Mouse (Mus musculus): ENCODE data around the gene Slc7a5. TPM values are rescaled to one million over a fixed set of nuclear protein-coding genes. Genes with fewer than 3 reads are reported as not detected.

The Slc7a5 gene
- polyA plus RNA-seq, 1 experiment from 2014 or later: 13.4 TPM

DNA sequence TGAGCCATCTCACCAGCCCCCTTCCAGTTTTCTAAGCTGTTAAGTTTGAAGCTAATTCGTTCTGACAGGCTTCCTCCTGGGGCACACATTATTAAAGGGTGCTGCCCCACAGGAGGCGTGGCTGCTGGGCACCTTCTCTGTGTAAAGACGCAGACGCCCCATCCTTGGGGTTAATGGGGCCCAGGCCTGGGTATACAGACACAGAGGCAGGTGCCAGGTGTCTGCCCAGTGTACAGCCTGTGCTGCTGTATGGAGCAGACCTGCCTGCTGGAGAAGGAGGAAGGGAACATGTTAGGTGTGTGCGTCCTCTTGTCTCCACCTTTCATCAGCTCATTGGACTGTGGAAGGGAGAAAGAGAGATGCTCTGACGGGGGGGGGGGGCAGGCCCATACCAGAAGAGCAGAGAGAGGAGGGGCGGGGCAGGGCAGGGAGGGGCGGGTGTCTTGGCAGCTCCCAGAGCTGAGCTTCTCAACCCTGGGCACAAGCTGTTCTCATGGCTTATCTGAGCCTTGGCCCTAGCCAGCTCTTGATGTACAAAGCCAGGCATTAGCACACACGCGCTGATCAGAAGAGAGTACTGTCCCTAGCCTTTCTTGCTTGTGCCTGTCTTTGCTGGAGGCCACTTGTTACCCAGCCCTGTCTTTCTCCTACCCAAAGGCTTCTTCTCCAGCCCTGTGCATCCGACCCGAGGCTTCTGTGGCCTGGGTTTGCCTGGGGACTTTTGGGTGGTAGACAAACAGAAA is 45.5 kb downstream of the Slc7a5 start:
- Histone ChIP-seq H3K36me3 (no peaks in the 10 kb centered on the region), H3K9ac (replicated peaks) (no peak overlapping the region), H3K4me2 (no peak overlapping the region), H3K4me3 (replicated peaks) (no peak overlapping the region), H3K27ac (no peak overlapping the region), H3K9me3 (no peaks in the 10 kb centered on the region), H3K27me3 (peaks cover 5% of the 10 kb centered on the region; the same call in 1 of the 2 replicates), H3K4me1 (replicated peaks) (peaks cover 15% of the 10 kb centered on the region; the same call in 1 of the 2 replicates)
- ATAC-seq (ENCODE audit: insufficient number of reproducible peaks, insufficient read depth, low FRiP score, low TSS enrichment, low read depth): no peak
- 55% methylated on average over 10 of the region's 12 CpGs for WGBS

DNA sequence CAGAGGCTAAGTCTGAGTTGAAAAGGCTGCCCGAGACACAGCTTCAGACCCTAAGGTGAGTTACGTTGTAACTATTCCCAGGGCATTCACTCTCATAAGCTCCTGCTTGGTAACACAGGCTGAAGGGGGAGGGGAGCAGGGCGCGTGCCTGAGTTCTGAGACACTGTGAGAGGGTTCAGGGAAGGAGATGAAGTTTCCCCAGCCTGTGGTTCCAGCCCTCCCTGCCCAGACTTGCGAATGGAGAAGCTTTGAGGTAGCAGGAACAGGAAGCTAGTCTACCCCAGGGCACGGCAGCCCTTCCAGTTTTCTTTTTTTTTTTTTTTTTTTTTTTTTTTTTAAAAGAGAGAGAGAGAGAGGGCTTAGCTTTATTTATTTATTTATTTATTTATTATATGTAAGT is 46.2 kb downstream of the Slc7a5 start:
- no peak overlapping the region for H3K4me3 ChIP-seq (replicated peaks)
- no peak for ATAC-seq (ENCODE audit: insufficient number of reproducible peaks, insufficient read depth, low FRiP score, low TSS enrichment, low read depth)
- H3K27me3 ChIP-seq: peaks cover 5% of the 10 kb centered on the region; the same call in 1 of the 2 replicates
- H3K4me2 ChIP-seq: no peak overlapping the region
- H3K36me3 ChIP-seq: no peaks in the 10 kb centered on the region
- H3K27ac ChIP-seq: no peak overlapping the region
- WGBS: 47% methylated on average over 6 of the region's 6 CpGs
- no peaks in the 10 kb centered on the region for H3K9me3 ChIP-seq
- peaks cover 11% of the 10 kb centered on the region; the same call in 1 of the 2 replicates for H3K4me1 ChIP-seq (replicated peaks)
- no peak overlapping the region for H3K9ac ChIP-seq (replicated peaks)

DNA sequence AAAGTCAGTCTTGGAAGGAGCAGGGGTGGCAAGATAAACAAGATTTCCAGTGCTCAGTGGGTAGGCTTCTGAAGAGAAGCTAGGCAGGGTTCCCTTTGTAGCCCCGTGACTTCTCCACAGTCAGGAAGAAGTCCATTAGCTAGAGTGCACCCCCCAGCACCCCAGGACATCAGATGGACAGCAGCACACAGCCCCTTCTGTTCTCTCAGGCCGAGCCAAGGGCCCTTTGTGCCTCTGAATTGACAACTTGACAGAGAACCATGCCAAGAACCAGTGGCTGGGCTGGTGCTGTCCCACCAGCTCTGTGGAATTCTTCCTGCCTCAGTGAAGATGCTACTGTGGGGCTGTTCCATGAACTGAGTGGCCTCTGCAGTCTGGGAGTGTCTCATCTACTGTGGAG is 49.7 kb downstream of the Slc7a5 start:
- no peaks in the 10 kb centered on the region for H3K36me3 ChIP-seq
- no peak overlapping the region for H3K4me2 ChIP-seq
- H3K9ac ChIP-seq (replicated peaks): no peak overlapping the region
- peaks cover 5% of the 10 kb centered on the region; the same call in 1 of the 2 replicates for H3K27me3 ChIP-seq
- ATAC-seq (ENCODE audit: insufficient number of reproducible peaks, insufficient read depth, low FRiP score, low TSS enrichment, low read depth): no peak
- no peak overlapping the region for H3K27ac ChIP-seq
- no peaks in the 10 kb centered on the region for H3K4me1 ChIP-seq (replicated peaks)
- no peak overlapping the region for H3K4me3 ChIP-seq (replicated peaks)
- no peaks in the 10 kb centered on the region for H3K9me3 ChIP-seq
- 51% methylated on average over 2 of the region's 2 CpGs for WGBS

DNA sequence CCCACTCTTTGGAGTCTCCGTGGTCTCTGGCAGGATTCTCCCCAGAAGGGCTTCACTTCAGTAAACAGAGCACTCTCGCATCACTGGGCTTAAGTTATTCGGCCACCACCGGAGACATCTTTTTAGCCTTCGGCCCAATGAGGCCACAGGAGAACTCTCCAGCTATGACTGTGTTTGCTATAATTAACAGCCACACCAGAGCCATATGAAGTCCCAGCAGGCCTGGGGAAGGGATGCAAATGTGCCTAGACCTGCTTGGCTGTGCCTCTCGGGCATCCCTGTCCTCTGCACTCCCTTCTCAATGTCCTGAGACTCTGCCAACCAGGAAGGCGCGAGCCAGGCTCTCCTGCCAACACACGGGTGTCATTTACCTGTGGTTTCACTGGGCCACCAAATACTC is 50.2 kb downstream of the Slc7a5 start:
- Histone ChIP-seq H3K27me3 (peaks cover 3% of the 10 kb centered on the region; the same call in 1 of the 2 replicates), H3K36me3 (no peaks in the 10 kb centered on the region), H3K4me1 (replicated peaks) (no peaks in the 10 kb centered on the region), H3K9ac (replicated peaks) (no peak overlapping the region), H3K27ac (no peak overlapping the region), H3K4me3 (replicated peaks) (no peak overlapping the region), H3K4me2 (no peak overlapping the region), H3K9me3 (no peaks in the 10 kb centered on the region)
- no peak for ATAC-seq (ENCODE audit: insufficient number of reproducible peaks, insufficient read depth, low FRiP score, low TSS enrichment, low read depth)
- 75% methylated on average over 9 of the region's 9 CpGs for WGBS

DNA sequence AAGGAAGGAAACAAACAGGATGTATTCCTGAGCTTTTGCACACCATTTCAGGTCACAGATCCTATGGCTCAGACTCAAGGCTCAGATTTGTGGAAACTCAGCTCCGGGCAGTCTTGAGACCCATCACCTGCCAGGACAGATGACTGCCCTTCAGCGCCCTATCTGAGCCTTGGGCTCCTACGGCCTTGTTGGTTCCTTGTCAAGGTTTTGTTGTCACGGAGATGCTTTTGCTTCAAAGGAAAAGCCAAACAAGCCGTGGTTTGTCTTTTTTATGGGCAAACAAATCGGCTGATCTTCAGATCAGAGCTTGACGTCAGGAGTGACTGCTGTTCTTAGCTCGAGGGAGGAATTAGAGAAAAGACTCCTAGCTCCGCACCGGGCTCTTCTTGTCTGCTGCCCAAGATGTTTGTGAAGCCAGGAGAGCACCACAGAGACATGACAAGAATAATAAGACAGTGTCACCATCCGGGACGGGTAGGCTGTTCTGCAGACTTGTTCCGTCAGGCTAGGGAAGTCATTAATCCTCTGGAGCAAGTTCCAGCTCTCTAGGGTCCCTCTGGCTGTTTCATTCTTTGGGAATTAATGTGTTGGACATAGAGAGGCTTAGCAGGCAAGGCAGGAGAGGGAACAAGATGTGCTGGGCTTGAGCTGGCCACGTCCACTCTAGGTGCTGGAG is 51.3 kb downstream of the Slc7a5 start:
- H3K9me3 ChIP-seq: no peaks in the 10 kb centered on the region
- H3K9ac ChIP-seq (replicated peaks): no peak overlapping the region
- H3K4me2 ChIP-seq: no peak overlapping the region
- no peaks in the 10 kb centered on the region for H3K36me3 ChIP-seq
- 75% methylated on average over 14 of the region's 14 CpGs for WGBS
- peaks cover 3% of the 10 kb centered on the region; the same call in 1 of the 2 replicates for H3K4me1 ChIP-seq (replicated peaks)
- H3K4me3 ChIP-seq (replicated peaks): no peak overlapping the region
- H3K27me3 ChIP-seq: peaks cover 8% of the 10 kb centered on the region
- no peak for ATAC-seq (ENCODE audit: insufficient number of reproducible peaks, insufficient read depth, low FRiP score, low TSS enrichment, low read depth)
- H3K27ac ChIP-seq: no peak overlapping the region

DNA sequence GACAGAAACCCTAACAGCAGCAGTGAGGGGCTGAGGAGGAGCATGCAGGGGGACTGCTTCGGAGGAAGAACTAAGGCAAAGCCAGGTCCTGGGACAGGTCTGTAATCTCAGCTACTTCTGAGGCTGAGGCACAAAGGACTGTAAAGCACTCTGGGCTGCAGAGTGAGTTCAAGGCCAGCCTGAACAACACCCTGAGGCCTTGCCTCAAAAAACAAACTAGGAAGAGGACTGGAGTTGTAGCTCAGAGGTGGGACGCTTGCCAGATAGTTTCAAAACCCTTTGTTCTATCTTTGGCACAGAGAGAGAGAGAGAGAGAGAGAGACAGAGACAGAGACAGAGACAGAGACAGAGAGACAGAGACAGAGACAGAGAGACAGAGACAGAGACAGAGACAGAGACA is 53.9 kb downstream of the Slc7a5 start:
- H3K4me1 ChIP-seq (replicated peaks): peaks cover 12% of the 10 kb centered on the region; the same call in 1 of the 2 replicates
- H3K27me3 ChIP-seq: peaks cover 8% of the 10 kb centered on the region
- H3K4me3 ChIP-seq (replicated peaks): no peak overlapping the region
- H3K4me2 ChIP-seq: no peak overlapping the region
- no peak overlapping the region for H3K27ac ChIP-seq
- no peaks in the 10 kb centered on the region for H3K36me3 ChIP-seq
- no peaks in the 10 kb centered on the region for H3K9me3 ChIP-seq
- 80% methylated on average over 2 of the region's 2 CpGs for WGBS
- no peak overlapping the region for H3K9ac ChIP-seq (replicated peaks)
- no peak for ATAC-seq (ENCODE audit: insufficient number of reproducible peaks, insufficient read depth, low FRiP score, low TSS enrichment, low read depth)

DNA sequence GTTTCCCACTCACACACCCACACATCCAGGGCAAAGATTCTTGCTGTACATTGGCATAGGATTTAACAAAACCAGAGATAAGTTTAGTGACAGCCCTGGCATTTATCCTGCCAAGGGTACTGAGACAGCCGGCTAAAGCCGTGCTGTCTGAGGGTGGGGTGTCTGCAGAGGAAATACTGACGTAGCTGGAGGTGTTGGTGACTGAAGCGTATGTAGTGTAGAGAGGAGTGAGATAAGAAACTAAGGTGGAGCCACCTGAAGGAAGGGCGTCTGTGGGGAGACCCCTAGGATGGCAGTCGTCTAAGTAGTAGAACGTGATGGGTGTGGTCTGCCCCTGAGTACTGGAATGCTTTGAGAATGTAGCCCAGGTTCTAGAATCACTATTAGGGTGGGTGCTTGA is 55.0 kb downstream of the Slc7a5 start:
- Histone ChIP-seq H3K4me1 (replicated peaks) (peaks cover 12% of the 10 kb centered on the region; the same call in 1 of the 2 replicates), H3K27ac (no peak overlapping the region), H3K9me3 (no peaks in the 10 kb centered on the region), H3K9ac (replicated peaks) (no peak overlapping the region), H3K27me3 (peaks cover 8% of the 10 kb centered on the region), H3K4me3 (replicated peaks) (no peak overlapping the region), H3K36me3 (no peaks in the 10 kb centered on the region), H3K4me2 (no peak overlapping the region)
- WGBS: 57% methylated on average over 7 of the region's 7 CpGs
- ATAC-seq (ENCODE audit: insufficient number of reproducible peaks, insufficient read depth, low FRiP score, low TSS enrichment, low read depth): no peak

DNA sequence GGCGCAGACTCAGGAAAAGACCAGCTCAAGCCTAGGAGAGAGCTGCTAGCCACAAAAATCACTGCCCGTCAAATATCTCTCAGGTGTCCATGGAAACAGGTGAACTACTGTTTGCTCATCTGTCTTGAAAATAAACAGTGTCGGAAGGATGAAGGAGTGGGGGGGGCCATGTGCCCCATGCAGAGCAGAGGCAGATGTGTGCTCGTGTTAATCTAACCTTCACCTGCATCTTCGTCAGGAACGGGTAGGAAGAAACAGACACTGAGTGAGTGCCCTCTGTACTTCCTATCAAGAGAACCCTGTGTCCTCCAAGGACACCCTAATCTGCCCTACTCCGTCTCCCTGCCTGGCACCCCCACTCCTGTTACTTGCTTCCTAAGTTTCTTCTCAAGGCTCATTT is 55.8 kb downstream of the Slc7a5 start:
- ATAC-seq (ENCODE audit: insufficient number of reproducible peaks, insufficient read depth, low FRiP score, low TSS enrichment, low read depth): no peak
- Histone ChIP-seq H3K4me2 (no peak overlapping the region), H3K4me3 (replicated peaks) (no peak overlapping the region), H3K9me3 (no peaks in the 10 kb centered on the region), H3K27ac (no peak overlapping the region), H3K4me1 (replicated peaks) (peaks cover 12% of the 10 kb centered on the region; the same call in 1 of the 2 replicates), H3K36me3 (no peaks in the 10 kb centered on the region), H3K27me3 (peaks cover 8% of the 10 kb centered on the region), H3K9ac (replicated peaks) (no peak overlapping the region)
- WGBS: 59% methylated on average over 7 of the region's 7 CpGs

DNA sequence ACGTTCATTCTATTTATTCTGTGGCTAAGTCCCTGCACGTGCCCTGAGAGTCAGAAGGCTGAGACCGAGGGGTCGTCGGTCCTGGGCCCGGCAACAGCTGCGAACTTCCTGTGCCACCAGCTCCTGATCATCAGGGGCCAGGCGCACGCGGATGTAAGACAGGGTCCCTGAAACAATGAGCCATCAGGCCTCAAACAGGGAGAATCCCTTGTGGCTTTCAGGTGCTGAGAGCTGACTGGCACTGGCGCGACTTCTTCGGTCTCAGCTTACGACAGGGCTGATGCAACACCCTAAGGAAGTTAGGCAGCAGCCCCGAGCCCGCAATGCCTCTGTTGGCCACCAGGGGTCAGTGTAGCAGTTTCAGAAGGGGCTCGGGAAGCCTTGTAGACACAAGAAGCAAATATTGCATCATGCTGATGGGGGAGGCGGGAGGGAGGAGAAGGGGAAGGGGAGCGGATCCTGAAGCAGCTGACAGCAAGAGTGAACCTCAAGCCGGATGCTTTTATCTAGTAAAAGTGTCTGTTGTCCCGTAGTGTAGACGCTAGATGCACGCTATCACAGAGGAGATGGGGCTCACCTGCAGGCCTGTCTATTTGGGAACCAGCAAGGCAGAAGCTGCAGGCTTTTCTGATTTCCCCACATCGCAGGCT is 56.5 kb downstream of the Slc7a5 start:
- peak; percentile 49; the same call in 1 of the 2 replicates for ATAC-seq (ENCODE audit: insufficient number of reproducible peaks, insufficient read depth, low FRiP score, low TSS enrichment, low read depth)
- Histone ChIP-seq H3K4me3 (replicated peaks) (peak overlapping the region; percentile 22), H3K4me1 (replicated peaks) (peaks cover 12% of the 10 kb centered on the region; the same call in 1 of the 2 replicates), H3K9me3 (no peaks in the 10 kb centered on the region), H3K27ac (no peak overlapping the region), H3K9ac (replicated peaks) (peak overlapping the region; percentile 18; the same call in 1 of the 2 replicates), H3K36me3 (no peaks in the 10 kb centered on the region), H3K4me2 (peak overlapping the region; percentile 51), H3K27me3 (peaks cover 8% of the 10 kb centered on the region)
- WGBS: 7% methylated on average over 24 of the region's 24 CpGs

DNA sequence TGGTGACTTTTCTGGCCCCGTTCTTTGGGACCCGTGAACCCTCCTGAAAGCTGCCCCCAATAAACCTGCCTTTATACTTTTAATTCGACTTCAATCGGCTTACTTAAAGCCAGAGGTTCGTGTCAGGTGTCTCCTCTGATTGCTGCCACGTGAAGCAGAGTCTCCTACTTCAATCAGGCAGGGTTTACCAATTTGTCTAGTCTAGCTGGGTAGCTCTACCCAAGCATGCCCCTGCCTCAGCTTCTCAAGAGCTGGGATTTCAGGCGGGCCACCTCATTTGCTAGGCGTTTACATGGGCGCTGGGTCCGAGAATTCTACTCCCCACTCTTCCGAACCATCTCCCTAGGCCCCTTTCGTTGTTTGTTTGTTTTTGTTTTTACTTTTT is 57.1 kb downstream of the Slc7a5 start:
- 44% methylated on average over 12 of the region's 12 CpGs for WGBS
- Histone ChIP-seq H3K27ac (no peak overlapping the region), H3K4me3 (replicated peaks) (peak overlapping the region; percentile 22; the same call in 1 of the 2 replicates)

DNA sequence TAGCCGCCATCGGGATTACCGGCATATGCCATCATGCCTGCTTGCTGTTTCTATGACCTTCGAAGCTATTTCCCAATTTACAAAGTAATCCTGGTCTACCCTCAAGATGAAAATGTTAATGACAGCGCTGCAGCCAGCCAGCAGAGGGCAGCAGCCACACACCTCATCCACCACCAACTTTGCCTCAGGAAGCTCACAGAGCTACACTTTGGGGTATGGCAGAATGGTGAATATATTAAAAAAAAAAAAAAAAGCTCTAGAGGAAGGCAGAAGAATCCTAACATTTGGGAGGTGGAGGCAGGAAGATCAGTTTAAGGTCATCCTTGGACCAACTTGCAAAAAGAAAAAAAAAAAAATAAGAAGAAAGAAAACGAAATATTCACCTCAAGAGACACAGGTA is 57.5 kb downstream of the Slc7a5 start:
- no peaks in the 10 kb centered on the region for H3K36me3 ChIP-seq
- H3K4me2 ChIP-seq: no peak overlapping the region
- H3K27ac ChIP-seq: no peak overlapping the region
- peaks cover 8% of the 10 kb centered on the region for H3K27me3 ChIP-seq
- 15% methylated on average over 6 of the region's 6 CpGs for WGBS
- no peak overlapping the region for H3K9ac ChIP-seq (replicated peaks)
- peaks cover 12% of the 10 kb centered on the region; the same call in 1 of the 2 replicates for H3K4me1 ChIP-seq (replicated peaks)
- no peak for ATAC-seq (ENCODE audit: insufficient number of reproducible peaks, insufficient read depth, low FRiP score, low TSS enrichment, low read depth)
- no peak overlapping the region for H3K4me3 ChIP-seq (replicated peaks)
- no peaks in the 10 kb centered on the region for H3K9me3 ChIP-seq

More for the DNA sequence above, 57.1 kb downstream of the Slc7a5 start:
- Histone ChIP-seq H3K9ac (replicated peaks) (no peak overlapping the region), H3K36me3 (no peaks in the 10 kb centered on the region), H3K4me2 (peak overlapping the region; percentile 51), H3K4me1 (replicated peaks) (peaks cover 12% of the 10 kb centered on the region; the same call in 1 of the 2 replicates), H3K27me3 (peaks cover 8% of the 10 kb centered on the region), H3K9me3 (no peaks in the 10 kb centered on the region)
- no peak for ATAC-seq (ENCODE audit: insufficient number of reproducible peaks, insufficient read depth, low FRiP score, low TSS enrichment, low read depth)
